Mouse (Mus musculus): Measurements from ENCODE around the gene Sec24d.

- TF ChIP-seq POLR2A (IDR thresholded peaks at IDR 0.05; ENCODE audit: borderline replicate concordance, extremely low read depth, low read depth, low read length) (no peak), CTCF (IDR thresholded peaks at IDR 0.05; ENCODE audit: insufficient read depth, low read length) (no peak)
Observed at GRCm38 (mm10) chr3:123351519-123351918, 84.3 kb downstream of the Sec24d start.

Data from lung, adult 2 months (tissue).